Mouse (Mus musculus) spleen, postnatal 4 days (tissue): ENCODE results near the gene Cyp2c55.

Source experiments
- DNase-seq, 2 experiments: peaks; one replicate each; pipeline ENCODE4 v3.0.0; 2022; ENCODE audit warnings: low spot score in 2 of 2

Gene Cyp2c55

DNA sequence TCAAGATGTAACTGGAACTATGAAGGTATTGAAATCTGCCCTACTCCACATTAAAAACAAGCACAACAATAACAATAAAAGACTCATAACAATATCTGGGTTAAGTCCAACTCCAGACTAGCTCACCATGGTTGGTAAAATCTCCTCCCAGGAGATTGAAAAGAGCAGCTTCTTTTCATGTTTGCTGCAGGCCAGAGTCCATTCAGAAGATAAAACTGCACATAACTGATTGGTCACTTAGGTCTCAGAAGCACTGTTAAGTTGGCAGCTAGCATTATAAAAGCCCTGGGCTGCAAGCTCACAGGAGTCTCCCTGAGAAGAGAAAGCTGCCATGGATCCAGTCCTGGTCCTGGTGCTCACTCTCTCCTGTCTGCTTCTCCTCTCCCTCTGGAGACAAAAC, at the start of gene Cyp2c55:
Gene Cyp2c55 (plus strand): TSS at position 305 of the 400 bp plus-strand sequence.
- DNase-seq: no peak

DNA sequence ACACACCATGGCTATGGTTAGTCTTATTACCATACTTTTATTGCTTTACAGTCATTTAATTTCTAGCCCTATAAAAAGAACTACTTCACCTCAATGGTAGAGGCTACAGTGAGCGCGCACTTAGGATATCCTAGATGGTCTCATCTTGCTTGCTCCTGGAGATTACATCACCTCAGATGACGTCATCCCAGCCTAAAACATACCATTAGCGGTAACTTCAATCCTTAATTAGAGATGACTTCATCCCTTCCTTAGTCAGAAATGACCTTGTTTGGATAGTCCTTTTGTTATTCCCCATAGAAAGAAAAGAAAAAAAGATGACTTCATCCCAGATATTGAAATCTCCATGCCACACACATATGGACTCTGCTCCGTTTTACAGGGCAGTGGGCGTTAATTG, 36.1 kb upstream of the Cyp2c55 start:
- no peak for DNase-seq

DNA sequence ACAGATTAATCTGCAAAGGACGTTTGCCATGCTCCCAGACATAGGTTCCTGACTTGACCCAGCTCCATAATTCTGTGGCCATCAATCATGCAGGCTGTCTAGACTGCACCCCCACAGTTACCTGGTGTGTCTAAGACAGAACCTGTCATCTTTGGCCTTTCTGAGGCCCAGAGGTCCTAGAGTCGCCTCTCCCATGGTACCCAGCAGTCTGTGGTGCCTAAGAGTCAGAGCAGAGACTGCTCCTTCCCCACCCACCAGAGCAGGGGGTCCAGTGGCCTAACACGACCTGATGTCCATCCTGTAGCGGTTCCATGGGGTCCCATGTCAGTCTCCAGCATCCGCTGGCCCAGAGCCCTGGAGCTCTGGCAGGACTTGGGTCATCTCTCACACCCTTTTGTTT, 34.2 kb upstream of the Cyp2c55 start:
- DNase-seq: no peak

DNA sequence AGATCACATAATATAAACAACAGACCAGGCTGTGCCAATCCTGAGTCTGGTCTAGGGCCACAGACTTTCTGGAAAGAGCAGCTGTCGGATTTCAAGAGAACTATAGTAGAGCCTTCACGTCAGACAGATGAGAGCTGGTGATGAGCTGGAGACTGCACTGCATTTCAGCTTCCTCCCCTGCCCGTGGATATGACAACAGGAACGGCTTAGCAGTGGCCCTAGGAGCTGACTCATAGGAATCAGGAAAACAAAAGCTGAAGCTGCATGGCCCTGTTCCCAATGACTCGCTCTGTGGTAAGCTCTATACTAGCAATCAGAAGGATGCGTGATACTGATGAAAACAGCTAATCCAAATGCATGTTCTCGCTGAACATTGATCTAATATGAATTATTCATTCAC, 33.2 kb upstream of the Cyp2c55 start:
- DNase-seq: no peak

- no peak for DNase-seq
Measured at GRCm38 (mm10) chr19:38976269-38976668, 30.6 kb upstream of the Cyp2c55 start.

DNA sequence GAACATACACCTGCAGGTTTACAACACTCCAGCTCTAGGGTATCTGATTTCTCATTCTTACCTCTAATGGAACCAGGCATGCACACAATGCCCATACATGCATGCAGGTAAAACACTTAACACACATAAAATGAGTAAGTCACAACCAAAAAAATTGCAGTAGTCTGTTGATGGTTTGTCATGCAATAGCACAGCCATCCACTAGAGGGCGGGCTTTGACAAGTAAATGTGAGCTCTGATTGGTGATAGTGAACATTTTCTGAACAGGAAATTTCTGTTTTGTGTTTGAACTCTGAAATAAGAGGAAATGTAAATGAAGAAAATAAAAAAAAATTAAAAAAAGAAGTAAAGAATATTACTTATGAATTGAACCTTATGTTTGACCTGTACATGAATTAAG, 24.9 kb upstream of the Cyp2c55 start:
- DNase-seq: peak; percentile 53 to 83

- no peak for DNase-seq
Measured at GRCm38 (mm10) chr19:38998248-38998647, 8.6 kb upstream of the Cyp2c55 start.

- DNase-seq: no peak
Measured at GRCm38 (mm10) chr19:38998676-38999075, 8.1 kb upstream of the Cyp2c55 start.

DNA sequence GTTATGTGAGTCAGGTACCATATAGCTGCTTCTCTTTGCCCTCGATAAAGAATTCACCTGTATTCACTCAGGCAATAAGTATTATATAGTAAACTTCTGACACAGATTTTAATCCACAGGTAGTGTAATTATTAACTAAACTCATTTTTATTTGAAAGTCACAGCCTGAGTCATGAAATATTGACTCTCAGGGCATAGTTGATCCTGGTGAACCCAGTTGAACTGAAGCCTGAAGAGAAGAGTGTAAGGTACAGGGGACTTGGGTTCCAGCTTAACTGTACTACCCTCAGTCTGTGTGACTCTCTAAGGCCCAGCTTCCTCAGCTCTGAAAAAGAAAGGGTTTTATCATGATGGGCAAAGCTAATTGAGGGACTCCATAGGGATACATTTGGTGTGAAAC, 1.7 kb upstream of the Cyp2c55 start:
- DNase-seq: no peak

- DNase-seq: no peak
Measured at GRCm38 (mm10) chr19:39057928-39058327, 51.1 kb downstream of the Cyp2c55 start.

GRCm38 (mm10) chr19:39060719-39061118, 53.9 kb downstream of the Cyp2c55 start, which contains the start of gene Cyp2c65:
Cyp2c65 (plus strand) TSS chr19:39061015.
- no peak for DNase-seq
